Mouse (Mus musculus) hindbrain, embryonic 16.5 days (tissue): ENCODE results near the gene Phpt1. TPM values are rescaled to one million over a fixed set of nuclear protein-coding genes. Genes with fewer than 3 reads are reported as not detected.
A peak's percentile ranks its signal among the peaks of the same experiment; 100 is the strongest.
"Not testable (repeated sequence)": the region's sequence is repeated elsewhere in the genome, so short reads cannot be mapped to it uniquely, and the experiment has no call there.

Source experiments
- ATAC-seq: fragments of 200-750 bp; cut with Nextera tagmentation; 2 replicates; pipeline ENCODE4 v1.8.0; 2017; ENCODE audit warnings: moderate TSS enrichment, moderate library complexity
- H3K27ac ChIP-seq: fragments of 300-500 bp; sonication (generic); 2 replicates; pipeline ENCODE4 v1.5.1; 2014; ENCODE audit warnings: low read depth, mild to moderate bottlenecking, control low read depth, low read length, moderate library complexity
- H3K27me3 ChIP-seq: fragments of 300-500 bp; sonication (generic); replicated peaks from 2 replicates; pipeline ENCODE4 v1.6.1; 2014; ENCODE audit warnings: low read length; ENCODE audit not compliant: control insufficient read depth, insufficient read depth
- H3K36me3 ChIP-seq: fragments of 300-500 bp; sonication (generic); 2 replicates; pipeline ENCODE4 v1.6.1; 2014; ENCODE audit warnings: mild to moderate bottlenecking, low read length, moderate library complexity, mixed read lengths; ENCODE audit not compliant: control insufficient read depth, insufficient read depth
- H3K4me1 ChIP-seq: fragments of 300-500 bp; sonication (generic); 2 replicates; pipeline ENCODE4 v1.6.1; 2014; ENCODE audit warnings: low read depth, low read length; ENCODE audit not compliant: control insufficient read depth, insufficient read depth
- H3K4me2 ChIP-seq: fragments of 300-500 bp; sonication (generic); 2 replicates; pipeline ENCODE4 v1.6.1; 2014; ENCODE audit warnings: mild to moderate bottlenecking, low read length, control low read depth, moderate library complexity
- H3K4me3 ChIP-seq: fragments of 300-500 bp; sonication (generic); 2 replicates; pipeline ENCODE4 v1.5.1; 2014; ENCODE audit warnings: mild to moderate bottlenecking, low read length, control low read depth, moderate library complexity
- H3K9ac ChIP-seq: fragments of 300-500 bp; sonication (generic); 2 replicates; pipeline ENCODE4 v1.6.1; 2014; ENCODE audit warnings: low read depth, mild to moderate bottlenecking, control low read depth, low read length, moderate library complexity
- H3K9me3 ChIP-seq: fragments of 300-500 bp; sonication (generic); 2 replicates; pipeline ENCODE4 v1.6.1; 2014; ENCODE audit warnings: mild to moderate bottlenecking, low read length, moderate library complexity; ENCODE audit not compliant: control insufficient read depth
- WGBS: fragments of 180-500 bp; shearing (Covaris S2); extraction: QIAGEN DNeasy Blood & Tissue Kit; methylation state at CpG from one replicate; pipeline ENCODE4 v1.1.7; 2014; 5-methylcytosine and 5-hydroxymethylcytosine counted together
- polyA plus RNA-seq: library from polyadenylated mRNA; unstranded; fragments of >200 nt; fragmentation: Nextera tagmentation; extraction: Ambion mirVana; gene quantifications from 2 replicates; pipeline ENCODE4 v1.2.1, GENCODE M21; 2015

The Phpt1 gene
- polyA plus RNA-seq, 1 experiment from 2014 or later: 178 TPM

GRCm38 (mm10) chr2:25557221-25557963, 17.6 kb downstream of the Phpt1 start, which contains the start of gene Edf1:
Gene Edf1 (plus strand): TSS chr2:25557847.
- Histone ChIP-seq H3K27me3 (no peaks in the 10 kb centered on the region), H3K9me3 (no peaks in the 10 kb centered on the region), H3K4me2 (peak within 1 kb of the TSS; percentile 97), H3K9ac (peak within 1 kb of the TSS; percentile 98), H3K27ac (peak within 1 kb of the TSS; percentile 88), H3K36me3 (peaks cover 18% of the 10 kb centered on the region), H3K4me1 (peaks cover 22% of the 10 kb centered on the region), H3K4me3 (peak within 1 kb of the TSS; percentile 96)
- peak; percentile 99 for ATAC-seq
- WGBS: under 1% methylated on average over 38 of the region's 61 CpGs

- 55% methylated on average over 1 of the region's 1 CpGs for WGBS
- H3K9ac ChIP-seq: no peak overlapping the region
- no peak for ATAC-seq
- H3K27ac ChIP-seq: no peak overlapping the region
- H3K36me3 ChIP-seq: peaks cover 11% of the 10 kb centered on the region
- no peaks in the 10 kb centered on the region for H3K27me3 ChIP-seq
- H3K9me3 ChIP-seq: no peaks in the 10 kb centered on the region
- peaks cover 22% of the 10 kb centered on the region for H3K4me1 ChIP-seq
- H3K4me3 ChIP-seq: no peak overlapping the region
- H3K4me2 ChIP-seq: no peak overlapping the region
Measured at GRCm38 (mm10) chr2:25556296-25556695, 18.7 kb downstream of the Phpt1 start.

- not testable (repeated sequence) for H3K4me2 ChIP-seq, H3K9me3 ChIP-seq, H3K36me3 ChIP-seq, H3K27ac ChIP-seq, H3K4me3 ChIP-seq, H3K27me3 ChIP-seq, ATAC-seq, H3K9ac ChIP-seq
- H3K4me1 ChIP-seq: peaks cover 22% of the 10 kb centered on the region
- WGBS: 56% methylated on average over 2 of the region's 2 CpGs
Measured at GRCm38 (mm10) chr2:25555479-25555878, 19.5 kb downstream of the Phpt1 start.

GRCm38 (mm10) chr2:25553171-25553786, 21.7 kb downstream of the Phpt1 start:
- ATAC-seq, H3K9ac ChIP-seq, H3K27me3 ChIP-seq, H3K9me3 ChIP-seq, H3K4me2 ChIP-seq, H3K4me3 ChIP-seq, H3K27ac ChIP-seq, H3K36me3 ChIP-seq, H3K4me1 ChIP-seq: not testable (repeated sequence)
- WGBS: 89% methylated on average over 4 of the region's 4 CpGs

- H3K4me1 ChIP-seq: peaks cover under 1% of the 10 kb centered on the region; the same call in 1 of the 2 replicates
- no peaks in the 10 kb centered on the region for H3K36me3 ChIP-seq
- WGBS: 26% methylated on average over 5 of the region's 5 CpGs
- H3K9ac ChIP-seq: no peak overlapping the region
- H3K9me3 ChIP-seq: no peaks in the 10 kb centered on the region
- no peaks in the 10 kb centered on the region for H3K27me3 ChIP-seq
- H3K27ac ChIP-seq: no peak overlapping the region
- ATAC-seq: no peak
- no peak overlapping the region for H3K4me2 ChIP-seq
- H3K4me3 ChIP-seq: no peak overlapping the region
Measured at GRCm38 (mm10) chr2:25551186-25551585, 23.8 kb downstream of the Phpt1 start.

GRCm38 (mm10) chr2:25549021-25549991, 25.7 kb downstream of the Phpt1 start:
- WGBS: 78% methylated on average over 9 of the region's 9 CpGs
- no peak for ATAC-seq
- no peaks in the 10 kb centered on the region for H3K36me3 ChIP-seq
- H3K4me3 ChIP-seq: no peak overlapping the region
- no peak overlapping the region for H3K4me2 ChIP-seq
- H3K9me3 ChIP-seq: no peaks in the 10 kb centered on the region
- no peak overlapping the region for H3K27ac ChIP-seq
- no peaks in the 10 kb centered on the region for H3K27me3 ChIP-seq
- no peak overlapping the region for H3K9ac ChIP-seq
- peaks cover 5% of the 10 kb centered on the region for H3K4me1 ChIP-seq

GRCm38 (mm10) chr2:25546811-25547491, 28.1 kb downstream of the Phpt1 start, which contains the start of gene Traf2:
Gene Traf2 (minus strand): TSS chr2:25546940.
- no peaks in the 10 kb centered on the region for H3K36me3 ChIP-seq
- peak; percentile 100 for ATAC-seq
- peaks cover 5% of the 10 kb centered on the region for H3K4me1 ChIP-seq
- peak within 1 kb of the TSS; percentile 74 for H3K9ac ChIP-seq
- peak within 1 kb of the TSS; percentile 57 for H3K4me3 ChIP-seq
- no peaks in the 10 kb centered on the region for H3K27me3 ChIP-seq
- H3K4me2 ChIP-seq: peak within 1 kb of the TSS; percentile 62
- no peaks in the 10 kb centered on the region for H3K9me3 ChIP-seq
- H3K27ac ChIP-seq: peak within 1 kb of the TSS; percentile 35; the same call in 1 of the 2 replicates
- WGBS: 3% methylated on average over 44 of the region's 48 CpGs

GRCm38 (mm10) chr2:25545996-25546810, 28.8 kb downstream of the Phpt1 start:
- Histone ChIP-seq H3K9ac (peak overlapping the region; percentile 74), H3K36me3 (no peaks in the 10 kb centered on the region), H3K9me3 (no peaks in the 10 kb centered on the region), H3K27ac (peak overlapping the region; percentile 35; the same call in 1 of the 2 replicates), H3K27me3 (no peaks in the 10 kb centered on the region), H3K4me2 (peak overlapping the region; percentile 62), H3K4me3 (peak overlapping the region; percentile 57), H3K4me1 (peaks cover 5% of the 10 kb centered on the region)
- peak; percentile 63 for ATAC-seq
- WGBS: 14% methylated on average over 26 of the region's 43 CpGs
